Mouse (Mus musculus) thymus, postnatal 25 days (tissue): ENCODE measurements at regions not wholly inside any gene's neighbourhood (a gene's known extent, or its start where the extent isn't known, plus 50 kb on each side); places are given as distances from the start of the nearest gene placed in this dataset.

ENCODE experiments used
- DNase-seq: peaks from one replicate; pipeline ENCODE4 v3.0.0; 2022

DNA sequence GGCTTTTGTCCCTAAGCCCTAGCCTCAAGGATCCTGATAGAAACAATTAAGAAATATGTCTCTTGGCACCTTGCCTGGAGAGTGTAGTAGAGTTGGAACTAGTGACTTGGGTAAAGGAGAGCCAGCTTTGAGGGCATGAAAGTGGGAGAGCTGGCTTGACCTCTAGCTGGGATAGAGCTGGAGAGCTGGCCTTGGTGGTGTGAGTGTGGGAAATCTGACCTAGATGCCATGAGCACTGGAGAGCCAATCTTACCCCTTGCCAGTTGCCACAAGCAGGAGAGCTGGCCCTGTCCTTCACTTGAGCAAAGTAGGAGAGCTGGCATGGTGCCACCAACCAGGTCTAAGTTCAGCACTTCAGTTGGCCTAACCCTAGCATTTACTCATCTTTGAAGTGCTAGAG lies 995.7 kb downstream of the Gsdmc2 start:
- no peak for DNase-seq

- no peak for DNase-seq
These were observed 999.1 kb downstream of the Gsdmc2 start for GRCm38 (mm10) chr15:62845884-62846283.

- no peak for DNase-seq
These were observed 1019.4 kb downstream of the Gsdmc2 start for GRCm38 (mm10) chr15:62825586-62825985.

DNA sequence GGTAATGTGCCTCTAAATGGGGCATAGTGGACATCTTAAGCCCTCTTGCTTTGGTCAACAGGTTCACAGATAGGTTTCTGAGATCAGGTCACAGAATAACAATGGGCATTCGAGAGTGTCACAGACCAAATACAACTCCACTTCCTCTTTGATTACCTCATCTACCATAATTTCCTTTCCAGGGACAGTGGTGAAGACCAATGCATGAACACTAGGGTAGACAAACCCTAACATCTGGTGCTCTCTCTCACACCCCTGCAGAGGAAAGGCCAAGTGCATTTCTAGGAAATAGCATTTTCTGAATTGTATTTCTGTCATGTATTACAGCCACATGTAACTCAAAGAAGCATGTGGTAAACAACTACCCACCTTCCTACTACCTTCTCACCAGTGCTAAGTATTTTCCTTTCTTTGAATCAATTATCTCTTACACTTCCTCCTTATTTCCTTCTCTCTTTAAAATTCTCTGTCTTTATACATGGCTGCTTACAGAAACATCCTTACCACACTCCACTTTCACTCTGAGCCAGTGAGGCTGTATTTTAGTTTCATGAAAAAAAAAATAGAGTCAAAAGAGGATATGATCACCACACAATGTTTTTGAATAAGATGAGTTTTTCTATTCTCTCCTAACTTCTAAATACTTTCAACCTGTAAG lies 1021.0 kb downstream of the Gsdmc2 start:
- no peak for DNase-seq

DNA sequence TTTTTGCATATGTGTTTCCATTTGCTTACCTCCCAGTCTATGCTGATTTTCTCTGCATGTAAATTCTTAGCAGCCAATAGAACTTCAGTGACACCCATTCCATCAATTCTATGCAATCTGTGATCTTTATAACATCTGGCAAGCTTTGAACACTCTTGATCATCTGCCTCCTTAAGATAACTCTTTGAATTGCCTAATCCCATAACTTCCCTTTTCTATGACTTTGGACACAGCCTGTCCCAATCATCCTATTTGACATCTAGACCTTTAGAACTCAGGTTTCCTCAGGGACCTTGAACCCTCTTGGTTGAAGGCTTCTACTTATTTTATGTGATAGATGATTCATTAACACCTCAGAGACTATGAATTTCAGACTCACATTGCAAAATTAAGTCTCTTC lies 1022.7 kb downstream of the Gsdmc2 start:
- no peak for DNase-seq

DNA sequence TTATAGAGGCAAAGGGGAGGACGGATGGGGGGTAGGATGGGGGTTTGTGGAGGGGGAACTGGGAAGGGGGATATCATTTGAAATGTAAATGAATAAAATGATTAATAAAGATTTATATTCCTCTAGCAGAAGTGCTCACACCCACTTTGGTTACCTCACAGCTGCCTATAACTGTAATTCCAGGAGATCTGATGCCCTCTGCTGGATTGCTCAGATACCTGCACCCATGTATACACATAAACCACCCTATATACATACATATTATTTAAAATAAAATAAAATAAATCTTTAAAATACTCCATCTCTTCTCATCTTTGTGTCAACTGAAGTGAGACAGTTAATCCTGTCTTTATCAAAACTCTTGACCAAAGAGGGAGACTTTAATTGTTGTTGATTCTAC lies 1031.9 kb downstream of the Gsdmc2 start:
- no peak for DNase-seq

GRCm38 (mm10) chr15:62812026-62812425 lies 1033.0 kb downstream of the Gsdmc2 start:
- DNase-seq = no peak

- no peak for DNase-seq
These were observed 1035.7 kb downstream of the Gsdmc2 start for GRCm38 (mm10) chr15:62809320-62809719.

GRCm38 (mm10) chr15:62808087-62808808 lies 1036.7 kb downstream of the Gsdmc2 start:
- DNase-seq = no peak

DNA sequence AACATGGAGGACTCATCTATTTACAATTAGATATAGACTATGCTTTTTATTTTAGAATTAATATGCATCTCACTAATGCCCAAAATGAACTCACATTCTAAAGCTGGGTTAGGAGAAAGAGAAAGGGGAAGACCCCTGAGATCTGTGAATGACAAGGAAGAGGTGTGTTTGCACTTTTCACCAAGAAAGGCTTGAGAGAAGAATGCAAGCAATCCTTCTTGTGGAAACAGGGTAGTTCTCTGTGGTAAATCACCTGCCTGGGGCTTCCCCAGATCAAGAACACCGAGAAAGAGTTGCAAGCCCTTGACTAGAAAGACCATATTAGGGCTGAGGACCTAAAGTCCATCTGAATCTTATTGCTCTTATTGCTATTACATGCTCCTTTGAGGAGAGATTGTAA lies 1037.6 kb downstream of the Gsdmc2 start:
- DNase-seq = no peak

- no peak for DNase-seq
These were observed 1042.2 kb downstream of the Gsdmc2 start for GRCm38 (mm10) chr15:62802770-62803169.

DNA sequence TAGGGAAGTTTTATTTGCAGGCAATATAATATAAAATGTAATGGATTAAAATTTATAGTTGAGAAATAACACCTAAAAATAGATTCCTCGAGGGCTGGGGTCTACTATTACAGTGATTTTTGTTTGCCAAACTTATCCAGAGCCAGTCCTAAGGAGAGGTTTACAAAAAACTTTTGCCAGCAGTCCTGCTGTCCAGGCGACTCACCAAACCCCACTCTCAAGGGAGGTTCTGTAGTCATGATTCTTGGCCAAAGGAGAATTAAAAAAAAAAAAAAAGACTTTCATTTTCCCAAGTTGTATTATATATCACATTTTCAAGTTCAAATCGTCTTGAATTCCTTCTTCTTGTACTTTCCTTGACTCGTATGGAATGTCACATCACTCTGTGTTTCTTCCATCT lies 1046.2 kb downstream of the Gsdmc2 start:
- no peak for DNase-seq

- no peak for DNase-seq
These were observed 1051.4 kb downstream of the Gsdmc2 start for GRCm38 (mm10) chr15:62793569-62793968.

DNA sequence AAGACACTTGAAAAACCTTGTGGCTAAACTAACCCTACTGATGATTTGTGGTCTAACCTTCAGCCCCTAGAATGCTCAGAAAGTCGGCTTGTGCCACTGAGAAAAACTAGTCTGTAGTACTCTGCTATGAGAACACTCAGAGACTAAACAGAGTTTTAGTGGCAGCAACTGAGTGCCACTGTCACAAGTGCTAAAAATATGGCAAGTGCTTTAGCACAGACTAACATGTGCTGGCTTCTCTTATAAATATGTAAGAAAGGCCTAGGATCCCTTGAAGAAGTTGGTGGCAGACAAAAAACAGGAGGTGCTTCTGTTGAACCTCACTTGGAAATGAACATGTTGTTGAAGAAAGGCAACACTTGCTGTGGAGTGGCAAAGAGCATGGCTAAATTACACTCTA lies 1052.9 kb downstream of the Gsdmc2 start:
- no peak for DNase-seq

DNA sequence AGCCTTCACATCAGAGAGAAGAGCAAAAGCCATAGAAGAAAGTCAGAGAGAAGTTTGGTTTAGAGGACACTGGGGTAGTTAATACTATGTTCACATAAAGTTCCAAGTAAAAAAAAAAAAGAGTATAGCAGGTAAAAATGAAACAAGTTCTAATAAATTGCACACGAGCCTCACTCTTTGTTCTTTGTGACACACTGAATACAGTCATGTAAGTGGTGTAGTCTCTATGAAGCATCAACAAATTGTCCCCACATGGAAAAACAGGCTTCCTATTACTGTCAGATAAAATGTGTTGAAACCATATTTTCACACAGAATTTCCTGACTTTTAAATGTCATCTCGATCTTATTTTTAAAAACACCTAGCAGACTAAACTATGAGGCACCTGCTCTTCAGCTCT lies 1057.2 kb downstream of the Gsdmc2 start:
- DNase-seq = no peak

DNA sequence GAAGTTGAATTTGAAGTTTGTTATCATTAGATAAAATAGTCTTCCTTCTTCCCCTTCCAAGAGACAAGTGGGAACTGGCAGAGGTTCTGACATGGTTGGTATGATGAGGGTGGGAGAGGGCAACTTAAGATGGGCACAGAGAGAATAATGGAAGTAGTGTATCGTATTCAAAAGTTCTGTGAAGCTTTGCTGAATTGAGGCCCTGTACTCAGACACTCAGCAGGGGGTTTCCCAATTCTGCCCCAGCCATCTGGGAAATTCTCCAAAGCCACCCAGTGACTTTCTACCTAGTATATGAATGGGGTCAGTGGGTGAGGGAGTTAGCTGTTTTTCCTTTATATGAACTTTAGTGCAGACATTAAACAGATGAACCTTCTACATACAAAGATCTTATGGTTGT lies 1058.7 kb downstream of the Gsdmc2 start:
- no peak for DNase-seq

GRCm38 (mm10) chr15:62784456-62785139 lies 1060.4 kb downstream of the Gsdmc2 start:
- no peak for DNase-seq

- no peak for DNase-seq
These were observed 1066.1 kb downstream of the Gsdmc2 start for GRCm38 (mm10) chr15:62778899-62779298.

DNA sequence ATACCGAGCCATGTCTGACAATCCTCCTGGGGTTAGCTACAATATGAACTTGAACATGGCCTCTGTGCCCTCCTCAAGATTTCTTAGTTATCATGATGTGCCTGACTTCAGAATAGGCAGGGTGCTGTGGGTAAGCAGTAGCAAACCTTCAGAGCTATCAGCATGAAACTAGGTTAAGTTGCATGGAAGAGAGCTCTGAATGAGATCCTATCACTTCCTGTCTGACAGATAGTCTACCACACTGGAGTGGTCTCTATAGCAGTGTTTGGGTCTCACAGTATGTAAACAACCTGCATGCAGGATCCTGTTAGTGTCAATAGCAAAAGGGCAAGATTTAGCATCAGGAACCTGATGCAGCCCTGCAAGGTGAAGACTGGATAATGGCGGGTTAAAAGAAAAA lies 1092.3 kb downstream of the Gsdmc2 start:
- peak; percentile 13 for DNase-seq

DNA sequence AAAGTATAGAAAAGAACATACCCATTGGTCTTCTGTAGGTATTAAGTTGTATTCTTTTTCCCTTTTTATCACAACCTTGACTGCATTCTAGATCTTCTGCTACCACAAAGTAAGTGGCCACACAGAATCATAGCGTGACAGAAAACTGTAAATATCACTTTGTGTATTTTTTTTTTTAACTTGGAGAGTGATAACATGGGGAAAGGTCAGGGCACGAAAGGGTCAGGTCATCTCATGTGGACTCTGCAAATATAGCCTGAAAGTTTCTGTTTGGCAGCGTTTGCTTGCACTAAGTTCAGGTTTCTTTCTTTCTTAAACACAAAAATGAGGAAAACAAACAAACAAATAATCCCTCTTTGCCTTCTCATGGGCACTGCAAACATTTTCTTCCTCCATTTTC lies 1101.1 kb downstream of the Gsdmc2 start:
- no peak for DNase-seq

- DNase-seq = no peak
These were observed 1104.2 kb downstream of the Gsdmc2 start for GRCm38 (mm10) chr15:62740746-62741145.

GRCm38 (mm10) chr15:62735334-62735733 lies 1109.6 kb downstream of the Gsdmc2 start:
- DNase-seq = no peak

GRCm38 (mm10) chr15:62734900-62735299 lies 1110.1 kb downstream of the Gsdmc2 start:
- DNase-seq = no peak

GRCm38 (mm10) chr15:62730524-62730923 lies 1114.5 kb downstream of the Gsdmc2 start:
- DNase-seq = no peak
